26 mouse cellular contexts compared by ENCODE assay signal in the genomic region with DNA sequence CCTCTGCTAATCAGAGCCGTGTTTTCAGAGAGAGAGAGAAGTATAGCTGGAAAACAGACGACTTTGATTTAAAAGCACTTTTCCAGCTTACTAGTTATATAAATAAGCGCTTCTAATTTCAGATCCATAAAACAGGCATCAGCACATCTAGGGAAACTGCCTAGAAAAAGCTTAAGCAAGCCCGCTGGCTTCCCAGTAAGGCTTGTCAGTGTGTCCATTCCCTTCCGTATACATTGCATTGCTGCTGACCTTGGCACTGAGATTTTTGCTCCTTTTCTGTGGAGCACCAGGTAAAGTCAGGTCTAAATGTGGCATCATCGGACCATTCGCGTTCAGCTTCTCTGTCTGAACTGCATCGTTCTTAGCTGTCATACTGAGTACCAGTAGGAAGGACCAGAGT. TPM values are rescaled to one million over a fixed set of nuclear protein-coding genes. Genes with fewer than 3 reads are reported as not detected.
DNase-seq lines count a peak whose midpoint lies in the region; ATAC-seq and TF ChIP-seq lines count a peak whose summit lies in the region.
"Had no signal": no experiment of that assay in that cellular context is flagged by ENCODE, and none has a peak within 500 bp of the region (broad histone marks: within the 10 kb centered on the region; RNA-seq: fewer than 3 reads in every experiment).

No protein-coding gene starts in this region.

- no peaks in the 10 kb centered on the region for H3K9me3 ChIP-seq in intestine, embryonic 14.5 days (ENCODE audit: control insufficient read depth, low read length)
- no peaks in the 10 kb centered on the region for H3K9me3 ChIP-seq in intestine, embryonic 16.5 days (ENCODE audit: control insufficient read depth, low read length)
- H3K9me3 ChIP-seq: hindbrain, embryonic 10.5 days; hindbrain, embryonic 13.5 days had no signal

- H3K27ac ChIP-seq in intestine, embryonic 14.5 days (ENCODE audit: low read depth) = peak overlapping the region; percentile 5; the same call in 1 of the 2 replicates
- no peak overlapping the region for H3K27ac ChIP-seq in intestine, embryonic 16.5 days (ENCODE audit: low read length)
- peak overlapping the region; percentile 10; the same call in 1 of the 2 replicates for H3K27ac ChIP-seq in left cerebral cortex, adult 2 months
- H3K27ac ChIP-seq: hindbrain, embryonic 10.5 days; hindbrain, embryonic 13.5 days had no signal

- WGBS in intestine, embryonic 14.5 days = 71% methylated on average over 9 of the region's 9 CpGs
- WGBS in intestine, embryonic 16.5 days = 73% methylated on average over 9 of the region's 9 CpGs

- no peak overlapping the region for H3K4me3 ChIP-seq in intestine, embryonic 14.5 days (ENCODE audit: low read depth, low read length)
- no peak overlapping the region for H3K4me3 ChIP-seq in intestine, embryonic 16.5 days (ENCODE audit: low read length)
- H3K4me3 ChIP-seq in left cerebral cortex, adult 2 months = no peak overlapping the region
- H3K4me3 ChIP-seq: hindbrain, embryonic 10.5 days; hindbrain, embryonic 13.5 days had no signal

- no peak for DNase-seq in frontal cortex, postnatal 10 days (ENCODE audit: low spot score in 2 of 2)
- DNase-seq in intestine, embryonic 14.5 days (ENCODE audit: low spot score) = no peak
- no peak for DNase-seq in left cerebral cortex, adult 2 months (ENCODE audit: extremely low spot score in 1 of 2, low spot score in 2 of 2)
- DNase-seq in left cerebral cortex, postnatal 14 days (ENCODE audit: low spot score in 2 of 2) = no peak
- DNase-seq in brain, adult 2 months (ENCODE audit: low read depth, low spot score) = peak; percentile 34
- DNase-seq in cerebellum, adult 9-10 months = no peak
- DNase-seq: cerebellum, adult 9-11 months; gastrocnemius, postnatal 25 days had no signal

- no peaks in the 10 kb centered on the region for H3K36me3 ChIP-seq in intestine, embryonic 14.5 days (ENCODE audit: control insufficient read depth, insufficient read depth, low read length)
- H3K36me3 ChIP-seq in intestine, embryonic 16.5 days (ENCODE audit: control insufficient read depth, insufficient read depth, low read length) = no peaks in the 10 kb centered on the region
- H3K36me3 ChIP-seq: hindbrain, embryonic 10.5 days; hindbrain, embryonic 13.5 days had no signal

- no peak overlapping the region for H3K4me2 ChIP-seq in intestine, embryonic 14.5 days (ENCODE audit: low read length)
- no peak overlapping the region for H3K4me2 ChIP-seq in intestine, embryonic 16.5 days (ENCODE audit: low read depth, low read length)
- H3K4me2 ChIP-seq: heart, embryonic 11.5 days; hindbrain, embryonic 13.5 days had no signal

- intact Hi-C loops in left cerebral cortex, adult 2 months (cut with DNase I) = loop anchor here (5.0 kb wide), 1 partner anchor 175 kb away; the partner anchor contains the start of gene Thada
- intact Hi-C loops in left cerebral cortex, postnatal 14 days (cut with DNase I) = loop anchor here (5.0 kb wide), 1 partner anchor 175 kb away; the partner anchor contains the start of gene Thada

- no peak for TF ChIP-seq CTCF in left cerebral cortex, adult 2 months (IDR thresholded peaks at IDR 0.05)

- H3K27me3 ChIP-seq in intestine, embryonic 14.5 days (replicated peaks; ENCODE audit: control insufficient read depth, insufficient read depth, low read length) = no peaks in the 10 kb centered on the region
- no peaks in the 10 kb centered on the region for H3K27me3 ChIP-seq in intestine, embryonic 16.5 days (replicated peaks; ENCODE audit: control insufficient read depth, insufficient read depth, low read length)
- H3K27me3 ChIP-seq: hindbrain, embryonic 13.5 days had no signal

- H3K4me1 ChIP-seq in intestine, embryonic 14.5 days (replicated peaks; ENCODE audit: control insufficient read depth, insufficient read depth, low read length) = peaks cover 12% of the 10 kb centered on the region; the same call in 1 of the 2 replicates
- peaks cover 9% of the 10 kb centered on the region for H3K4me1 ChIP-seq in intestine, embryonic 16.5 days (ENCODE audit: control insufficient read depth, insufficient read depth, low read length)
- H3K4me1 ChIP-seq: hindbrain, embryonic 13.5 days had no signal

- ATAC-seq in frontal cortex, adult (ENCODE audit: low TSS enrichment) = peak; percentile 64
- no peak for ATAC-seq in intestine, embryonic 14.5 days (replicated peaks; ENCODE audit: low FRiP score, low TSS enrichment, low read depth)
- ATAC-seq in intestine, embryonic 16.5 days = no peak
- ATAC-seq: forebrain, embryonic 14.5 days; hindbrain, embryonic 16.5 days; intestine, postnatal 0 days had no signal

- no peak overlapping the region for H3K9ac ChIP-seq in intestine, embryonic 14.5 days (ENCODE audit: low read length)
- no peak overlapping the region for H3K9ac ChIP-seq in intestine, embryonic 16.5 days (ENCODE audit: low read depth, low read length)
- H3K9ac ChIP-seq: forebrain, postnatal 0 days; hindbrain, embryonic 13.5 days had no signal

RNA-seq across cellular contexts. Expression of gene Dync2li1, which starts 16.0 kb away (rescaled TPM):
- 29.6 and 31.1 TPM in 2 replicates for polyA plus RNA-seq in intestine, embryonic 14.5 days (2014; fragmentation: Nextera tagmentation; extraction: Ambion mirVana)
- 18.1 and 20.1 TPM in 2 replicates for polyA plus RNA-seq in intestine, embryonic 16.5 days (2015; fragmentation: Nextera tagmentation; extraction: Ambion mirVana)
- 10 to 100 TPM; 19.4 to 23.5 TPM for total RNA-seq in left cerebral cortex, adult 2 months (2021)
- 10 to 100 TPM; 22.1 to 24.3 TPM for total RNA-seq in left cerebral cortex, postnatal 14 days (2021)
- total RNA-seq: MEL had no signal

RNA-seq across cellular contexts. Expression of gene Abcg8, which starts 33.8 kb away (rescaled TPM):
- polyA plus RNA-seq in intestine, embryonic 14.5 days (2014; fragmentation: Nextera tagmentation; extraction: Ambion mirVana) = 0.09 TPM in 1 of 2 replicates, not detected in the other
- 1.2 and 2.1 TPM in 2 replicates for polyA plus RNA-seq in intestine, embryonic 16.5 days (2015; fragmentation: Nextera tagmentation; extraction: Ambion mirVana)
- total RNA-seq in left cerebral cortex, adult 2 months (2021) = not detected
- total RNA-seq in left cerebral cortex, postnatal 14 days (2021) = under 1 TPM in 1 of 2 experiments, not detected in 1; 0.15 TPM
- total RNA-seq: common myeloid progenitor, adult 5-6 weeks; gastrocnemius, postnatal 25 days; granulocyte monocyte progenitor cell, adult 5-6 weeks; heart, postnatal 36 days; MEL had no signal
- polyA plus RNA-seq: heart, embryonic 11.5 days; heart, embryonic 14.5 days; heart, postnatal 0 days had no signal

RNA-seq across cellular contexts. Expression of gene Abcg5, which starts 40.5 kb away (rescaled TPM):
- 1.1 and 2.3 TPM in 2 replicates for polyA plus RNA-seq in intestine, embryonic 14.5 days (2014; fragmentation: Nextera tagmentation; extraction: Ambion mirVana)
- polyA plus RNA-seq in intestine, embryonic 16.5 days (2015; fragmentation: Nextera tagmentation; extraction: Ambion mirVana) = 3.7 and 6.5 TPM in 2 replicates
- total RNA-seq in left cerebral cortex, adult 2 months (2021) = not detected
- total RNA-seq in left cerebral cortex, postnatal 14 days (2021) = not detected
- total RNA-seq: adrenal gland, adult 2 months; common myeloid progenitor, adult 5-6 weeks; gastrocnemius, adult 8-10 months; gastrocnemius, postnatal 25 days; granulocyte monocyte progenitor cell, adult 5-6 weeks; heart, adult 8-10 months; heart, postnatal 36 days; MEL had no signal
- polyA plus RNA-seq: heart, postnatal 0 days had no signal
